25 mouse cellular contexts compared by ENCODE assay signal in the genomic region with DNA sequence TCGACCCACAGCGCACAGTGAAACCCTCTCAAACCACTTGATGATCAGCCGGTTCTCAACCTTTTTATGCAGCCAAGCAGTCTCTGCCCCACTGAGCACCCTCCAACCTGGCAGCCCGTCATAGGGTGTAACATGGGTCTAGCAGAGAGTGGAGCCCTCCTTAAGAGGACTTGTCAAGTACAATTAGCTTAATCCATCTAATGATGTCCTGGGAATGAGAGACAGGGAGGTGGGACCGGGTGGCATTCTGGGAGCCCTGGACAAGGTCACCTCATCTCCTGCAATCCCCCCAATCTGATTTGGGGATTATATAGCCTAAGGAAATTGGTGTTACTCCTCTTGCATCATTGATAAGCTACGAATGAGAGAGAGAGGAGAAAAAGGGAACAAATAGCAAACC.
"Had no signal": no experiment of that assay in that cellular context is flagged by ENCODE, and none has a peak within 500 bp of the region (broad histone marks: within the 10 kb centered on the region; RNA-seq: fewer than 3 reads in every experiment).

No protein-coding gene starts in this region.

- H3K4me2 ChIP-seq: heart, embryonic 11.5 days; heart, embryonic 13.5 days; heart, embryonic 15.5 days; hindbrain, embryonic 12.5 days; hindbrain, embryonic 15.5 days; intestine, embryonic 15.5 days; limb, embryonic 12.5 days; liver, embryonic 11.5 days; liver, embryonic 13.5 days had no signal

- DNase-seq: gastrocnemius, postnatal 14 days; gastrocnemius, postnatal 36 days; heart, adult 11 months; heart, adult 2 months; heart, postnatal 4 days; kidney, adult 18-20 months; kidney, adult 8-10 months; kidney, postnatal 10 days; kidney, postnatal 25 days; kidney, postnatal 4 days; liver; liver, embryonic 13.5 days had no signal

- H3K4me3 ChIP-seq: heart, adult 2 months; heart, embryonic 13.5 days; heart, embryonic 15.5 days; hindbrain, embryonic 12.5 days; hindbrain, embryonic 15.5 days; intestine, embryonic 15.5 days; layer of hippocampus, adult 2 months; left cerebral cortex, adult 2 months; limb, embryonic 10.5 days; limb, embryonic 12.5 days; liver, embryonic 13.5 days had no signal

- ATAC-seq: inflammation-experienced regulatory T-cells, adult 6 months; intestine, embryonic 15.5 days; intestine, postnatal 0 days had no signal

- H3K9ac ChIP-seq: heart, embryonic 13.5 days; heart, embryonic 15.5 days; hindbrain, embryonic 12.5 days; hindbrain, embryonic 15.5 days; intestine, embryonic 15.5 days; limb, embryonic 12.5 days; liver, embryonic 13.5 days had no signal

- H3K27ac ChIP-seq: heart, adult 2 months; heart, embryonic 13.5 days; heart, embryonic 15.5 days; hindbrain, embryonic 12.5 days; hindbrain, embryonic 15.5 days; intestine, embryonic 15.5 days; layer of hippocampus, adult 2 months; left cerebral cortex, adult 2 months; limb, embryonic 10.5 days; limb, embryonic 12.5 days; liver, embryonic 13.5 days had no signal

- H3K9me3 ChIP-seq: heart, embryonic 13.5 days; heart, embryonic 15.5 days; hindbrain, embryonic 12.5 days; hindbrain, embryonic 15.5 days; intestine, embryonic 15.5 days; limb, embryonic 10.5 days; limb, embryonic 12.5 days; liver, embryonic 13.5 days had no signal

- H3K36me3 ChIP-seq: heart, embryonic 13.5 days; heart, embryonic 15.5 days; hindbrain, embryonic 12.5 days; hindbrain, embryonic 15.5 days; intestine, embryonic 15.5 days; limb, embryonic 10.5 days; limb, embryonic 12.5 days; liver, embryonic 13.5 days had no signal
